Mouse (Mus musculus) regulatory T cell (primary cell): ENCODE measurements around the gene St3gal6.

Source experiments
- in situ Hi-C: fragments of 300-600 bp; cut with MboI, MseI; formaldehyde crosslinking; loops from one replicate; pipeline ENCODE4 v1.15.1; 2025; ENCODE audit warnings: high pct_unique_total_duplicates

St3gal6 gene

DNA sequence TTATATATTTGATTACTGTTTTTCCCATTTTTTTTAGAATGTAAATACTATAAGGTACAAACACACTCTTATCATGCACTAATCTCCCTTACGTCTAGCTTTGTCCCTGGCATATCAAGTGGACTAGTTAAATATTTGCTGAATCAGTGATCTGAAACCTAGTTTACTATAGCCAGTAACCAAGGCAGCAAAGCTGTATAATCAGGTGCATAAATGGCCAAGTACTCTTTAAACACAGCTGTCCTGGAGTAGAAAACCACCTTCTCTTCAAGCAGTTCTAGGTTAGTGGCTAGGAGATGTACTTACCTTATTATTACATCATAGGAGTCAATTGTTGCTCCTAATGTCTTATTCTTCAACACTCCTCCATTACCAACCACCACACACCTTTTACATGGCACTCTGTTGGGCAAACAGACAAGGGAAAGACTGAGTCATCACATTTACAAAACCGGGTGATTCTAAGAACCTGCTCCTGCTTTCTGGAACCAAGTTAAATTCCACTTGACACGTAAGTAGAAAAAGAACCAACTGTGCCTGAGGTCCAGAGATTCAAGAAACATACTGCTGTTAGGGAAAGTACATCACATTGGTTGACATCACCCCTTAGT is 48.4 kb downstream of the St3gal6 start:
- in situ Hi-C loops, result no loop called here

- in situ Hi-C loops, result no loop called here
These were observed 49.2 kb downstream of the St3gal6 start for GRCm38 (mm10) chr16:58474875-58475274.

- in situ Hi-C loops, result no loop called here
These were observed 53.2 kb downstream of the St3gal6 start for GRCm38 (mm10) chr16:58470841-58471240.

GRCm38 (mm10) chr16:58470061-58470460 is 54.0 kb downstream of the St3gal6 start:
- in situ Hi-C loops, result no loop called here

DNA sequence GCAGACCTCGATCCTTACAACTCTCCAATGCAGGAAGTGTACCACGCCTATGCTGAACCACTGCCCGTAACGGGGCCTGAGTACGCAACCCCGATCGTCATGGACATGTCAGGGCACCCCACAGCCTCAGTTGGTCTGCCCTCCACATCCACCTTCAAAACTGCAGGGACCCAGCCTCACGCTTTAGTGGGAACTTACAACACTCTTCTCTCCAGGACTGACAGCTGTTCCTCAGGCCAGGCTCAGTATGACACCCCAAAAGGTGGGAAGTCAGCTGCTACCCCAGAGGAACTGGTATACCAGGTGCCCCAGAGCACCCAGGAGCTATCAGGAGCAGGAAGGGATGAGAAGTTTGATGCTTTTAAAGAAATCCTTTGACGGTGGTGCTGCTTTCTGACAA is 58.6 kb downstream of the St3gal6 start:
- in situ Hi-C loops, result loop anchor here (10.0 kb wide), 1 partner anchor 939 kb away; the partner anchor contains the start of gene Gabrr3

DNA sequence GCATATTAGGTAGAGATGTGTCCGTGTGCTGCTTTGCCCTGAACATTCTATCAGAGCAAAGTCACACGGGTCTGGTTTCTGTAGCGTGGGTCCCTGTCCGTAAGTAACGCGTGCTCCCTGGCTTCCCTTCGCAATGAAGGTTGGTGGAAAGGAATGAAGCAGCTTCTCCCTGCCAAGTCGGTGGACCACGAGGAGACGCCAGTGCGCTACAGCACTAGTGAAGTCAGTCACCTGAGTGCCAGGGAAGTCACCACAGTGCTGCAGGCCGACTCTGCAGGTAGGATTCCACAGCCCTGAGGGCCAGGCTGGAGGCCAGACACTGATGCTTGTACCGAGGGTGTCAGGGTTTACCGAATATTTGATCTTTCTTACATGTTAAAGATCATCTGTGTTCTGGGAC is 60.0 kb downstream of the St3gal6 start:
- in situ Hi-C loops, result loop anchor here (5.0 to 10.0 kb wide), 3 partner anchors 153 to 941 kb away; partner anchors contain the start of genes Gabrr3 and Gm813

- in situ Hi-C loops, result loop anchor here (5.0 to 10.0 kb wide), 3 partner anchors 155 to 942 kb away; partner anchors contain the start of genes Gabrr3 and Gm813
These were observed 61.5 kb downstream of the St3gal6 start for GRCm38 (mm10) chr16:58462519-58462918.

DNA sequence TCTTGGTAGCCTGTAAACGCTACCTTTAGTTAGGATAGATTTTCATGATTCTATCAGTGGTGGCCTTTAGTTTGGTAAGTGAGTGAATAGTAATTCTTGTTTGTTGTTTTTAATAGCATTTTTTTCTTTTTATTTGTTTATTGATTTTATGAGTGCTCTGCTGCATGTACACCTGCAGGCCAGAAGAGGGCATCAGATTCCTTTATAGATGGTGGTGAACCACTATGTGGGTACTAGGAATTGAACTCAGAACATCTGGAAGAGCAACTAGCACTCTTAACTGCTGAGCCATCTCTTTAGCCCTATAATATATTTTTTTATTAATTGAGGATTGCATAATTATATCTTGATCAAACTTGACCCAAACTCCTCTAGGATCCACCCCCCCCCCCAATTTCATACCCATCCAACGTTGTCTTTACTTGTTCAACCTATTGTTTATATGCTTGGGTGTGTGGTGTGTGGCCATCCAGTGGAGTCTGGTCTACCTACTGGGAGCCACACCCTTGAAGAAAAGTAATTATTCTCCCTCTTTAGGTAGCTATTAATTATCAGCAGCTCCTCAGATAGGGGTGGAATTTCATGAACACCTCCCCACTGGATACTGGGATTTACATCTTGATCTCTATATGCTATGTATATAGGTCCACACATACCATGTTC is 62.1 kb downstream of the St3gal6 start:
- in situ Hi-C loops, result loop anchor here (5.0 to 10.0 kb wide), 3 partner anchors 155 to 943 kb away; partner anchors contain the start of genes Gabrr3 and Gm813

- in situ Hi-C loops, result loop anchor here (5.0 to 10.0 kb wide), 3 partner anchors 157 to 944 kb away; partner anchors contain the start of genes Gabrr3 and Gm813
These were observed 63.7 kb downstream of the St3gal6 start for GRCm38 (mm10) chr16:58460386-58460785.

DNA sequence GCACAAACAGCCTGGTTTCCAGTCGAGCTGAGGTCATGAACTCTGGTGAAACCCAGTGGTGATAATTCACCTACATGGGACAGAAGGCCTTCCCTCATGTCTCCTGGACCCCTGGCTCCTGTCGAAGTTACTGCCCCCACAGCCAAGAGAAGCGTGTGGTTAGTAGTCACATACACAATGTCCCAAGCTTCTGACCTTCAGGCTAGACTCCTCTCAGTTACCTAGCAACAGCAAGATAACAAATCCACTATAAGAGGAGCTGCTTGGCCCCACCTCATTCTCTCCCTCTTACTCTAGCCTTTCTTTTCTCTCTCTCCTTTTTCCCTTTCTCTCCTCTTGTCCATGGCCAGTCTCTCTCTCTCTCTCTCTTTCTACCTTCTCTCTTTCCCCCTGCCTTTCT is 64.1 kb downstream of the St3gal6 start:
- in situ Hi-C loops, result loop anchor here (5.0 to 10.0 kb wide), 3 partner anchors 157 to 945 kb away; partner anchors contain the start of genes Gabrr3 and Gm813

- in situ Hi-C loops, result no loop called here
These were observed 67.1 kb downstream of the St3gal6 start for GRCm38 (mm10) chr16:58456991-58457390.

- in situ Hi-C loops, result no loop called here
These were observed 67.6 kb downstream of the St3gal6 start for GRCm38 (mm10) chr16:58456445-58456844.

DNA sequence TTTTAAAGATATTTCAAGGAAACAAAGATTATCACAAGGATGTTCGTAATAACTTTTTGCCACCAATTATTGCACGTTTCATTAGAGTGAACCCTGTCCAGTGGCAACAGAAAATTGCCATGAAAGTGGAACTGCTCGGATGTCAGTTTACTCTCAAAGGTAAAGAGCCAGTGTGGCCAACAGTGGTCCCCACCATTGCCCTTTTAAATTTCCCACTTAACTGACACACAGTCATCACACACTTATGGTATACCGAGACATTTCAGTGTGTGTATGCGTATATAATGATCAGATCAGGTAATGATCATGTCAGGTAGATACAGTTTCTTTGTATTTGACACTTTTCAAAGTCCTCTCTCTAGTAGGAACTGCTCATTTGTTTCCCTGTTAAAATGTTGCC is 68.9 kb downstream of the St3gal6 start:
- in situ Hi-C loops, result no loop called here

GRCm38 (mm10) chr16:58454617-58455016 is 69.4 kb downstream of the St3gal6 start:
- in situ Hi-C loops, result no loop called here

GRCm38 (mm10) chr16:58453820-58454219 is 70.2 kb downstream of the St3gal6 start:
- in situ Hi-C loops, result no loop called here

- in situ Hi-C loops, result no loop called here
These were observed 70.9 kb downstream of the St3gal6 start for GRCm38 (mm10) chr16:58453138-58453537.

DNA sequence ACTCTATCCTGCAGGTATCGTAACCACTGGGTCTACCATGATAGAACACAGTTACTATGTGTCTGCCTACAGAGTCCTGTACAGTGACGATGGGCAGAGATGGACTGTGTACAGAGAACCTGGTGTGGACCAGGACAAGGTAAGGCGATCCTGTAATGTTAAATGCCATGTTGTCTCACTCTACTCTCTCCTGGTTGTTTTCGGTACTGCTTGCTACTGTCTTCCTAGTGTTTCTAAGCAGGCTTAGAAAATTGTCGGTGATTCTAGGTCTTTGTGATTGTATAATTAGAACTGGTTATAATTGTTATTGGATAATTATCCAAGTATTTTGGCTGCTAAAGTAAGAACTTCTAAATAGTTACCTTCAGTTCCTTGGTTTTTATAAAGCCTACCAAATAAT is 72.4 kb downstream of the St3gal6 start:
- in situ Hi-C loops, result no loop called here

DNA sequence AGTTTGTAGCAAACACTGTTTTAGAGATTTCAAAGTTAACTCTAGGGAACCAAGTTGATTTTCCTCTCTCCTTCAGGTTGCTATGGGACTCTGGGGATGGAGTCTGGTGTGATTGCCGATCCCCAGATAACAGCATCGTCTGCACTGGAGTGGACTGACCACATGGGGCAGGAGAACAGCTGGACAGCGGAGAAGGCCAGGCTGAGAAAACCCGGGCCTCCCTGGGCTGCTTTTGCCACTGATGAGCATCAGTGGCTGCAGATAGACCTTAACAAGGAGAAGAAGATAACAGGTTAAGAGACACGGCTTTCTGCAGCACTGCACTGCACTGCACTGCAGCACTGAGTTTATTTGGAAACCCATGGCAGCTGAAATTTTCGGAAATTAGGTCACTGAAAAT is 73.4 kb downstream of the St3gal6 start:
- in situ Hi-C loops, result no loop called here

DNA sequence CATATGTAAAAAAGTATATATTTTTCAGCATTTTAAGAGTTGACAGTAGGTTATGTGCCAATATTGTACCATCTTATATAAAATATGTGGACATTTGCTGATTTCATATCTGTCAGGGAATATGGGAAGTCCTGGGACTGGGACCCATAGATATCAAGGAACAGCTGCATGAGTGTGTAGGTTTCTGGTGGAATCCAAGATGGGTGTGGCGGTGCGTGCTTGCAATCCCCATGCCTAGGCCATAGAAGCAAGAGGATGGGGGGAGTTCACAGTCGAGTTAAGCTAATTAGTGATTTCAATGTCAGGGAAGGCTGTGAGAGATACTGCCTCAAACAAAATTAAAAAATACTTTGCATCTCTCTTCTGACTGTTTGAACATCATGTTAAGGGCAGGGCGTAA is 75.0 kb downstream of the St3gal6 start:
- in situ Hi-C loops, result loop anchor here (25.0 kb wide), 1 partner anchor 812 kb away; no protein-coding TSS in a partner anchor

DNA sequence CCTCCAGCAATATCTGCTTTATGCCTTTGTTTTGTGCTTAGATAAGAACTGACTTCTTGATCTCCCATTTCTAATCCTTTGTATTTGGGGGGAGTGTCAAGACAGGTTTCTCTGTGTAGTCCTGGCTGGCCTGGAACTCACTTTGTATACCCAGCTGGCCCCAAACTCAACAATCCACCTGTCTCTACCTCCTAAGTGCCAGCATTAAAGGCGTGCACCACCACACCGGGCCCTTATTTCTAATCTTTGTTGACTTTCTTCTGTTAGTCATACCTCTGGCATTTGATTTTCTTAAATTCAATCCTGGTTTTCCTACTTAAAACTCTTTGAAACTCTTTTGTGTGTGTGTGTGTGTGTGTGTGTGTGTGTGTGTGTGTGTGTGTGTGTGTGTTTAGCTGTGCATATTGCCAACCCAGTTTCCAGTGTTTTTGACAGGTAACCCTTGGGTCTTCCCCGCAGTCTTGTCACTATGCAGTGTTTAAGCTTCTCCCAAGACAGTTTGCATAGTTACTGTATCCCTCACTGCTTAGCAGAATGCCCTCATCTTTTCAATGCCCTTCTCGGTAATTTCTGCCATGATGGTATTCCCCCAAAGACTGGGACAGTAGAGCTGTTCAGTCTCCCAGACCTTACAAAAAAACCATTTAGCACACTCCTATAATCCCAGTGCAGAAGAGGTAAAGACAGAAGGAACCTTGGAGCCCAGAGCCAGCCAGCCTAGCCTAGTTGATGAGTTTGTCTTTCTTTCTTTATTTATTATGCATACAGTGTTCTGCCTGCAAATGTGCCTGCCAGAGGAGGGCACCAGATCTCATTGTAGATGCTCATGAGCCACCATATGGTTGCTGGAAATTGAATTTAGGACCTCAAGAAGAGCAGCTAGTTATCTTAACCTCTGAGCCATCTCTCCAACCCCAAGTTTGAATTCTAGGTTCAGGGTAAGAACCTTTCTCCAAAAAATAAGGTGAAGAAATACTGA is 77.5 kb downstream of the St3gal6 start:
- in situ Hi-C loops, result loop anchor here (25.0 kb wide), 1 partner anchor 809 kb away; no protein-coding TSS in a partner anchor

DNA sequence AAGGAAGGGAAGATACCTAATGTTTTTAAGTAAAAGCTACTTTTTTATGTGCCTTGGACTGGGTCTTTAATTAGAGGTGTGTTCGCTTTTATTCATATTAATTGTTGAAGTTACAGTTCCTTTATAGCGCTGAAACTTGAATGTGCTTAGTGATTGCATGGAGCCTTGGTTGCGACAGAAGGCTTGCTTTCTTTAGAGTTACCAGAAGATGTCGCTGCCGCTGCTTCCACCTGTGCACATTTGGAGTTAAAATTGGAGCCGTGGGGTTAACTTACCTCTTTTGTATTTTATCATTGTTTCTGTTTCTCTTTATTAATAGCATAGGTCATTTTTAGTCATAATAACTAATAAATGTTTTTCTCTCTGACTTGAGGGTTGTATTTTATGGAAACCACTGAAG is 79.3 kb downstream of the St3gal6 start:
- in situ Hi-C loops, result loop anchor here (25.0 kb wide), 1 partner anchor 807 kb away; no protein-coding TSS in a partner anchor
